Mouse (Mus musculus): ENCODE results near the gene Dnajb11. TPM values are rescaled to one million over a fixed set of nuclear protein-coding genes. Genes with fewer than 3 reads are reported as not detected.

Dnajb11 gene
- total RNA-seq, 2 experiments from 2014 or later, result 36.3 to 36.7 TPM

DNA sequence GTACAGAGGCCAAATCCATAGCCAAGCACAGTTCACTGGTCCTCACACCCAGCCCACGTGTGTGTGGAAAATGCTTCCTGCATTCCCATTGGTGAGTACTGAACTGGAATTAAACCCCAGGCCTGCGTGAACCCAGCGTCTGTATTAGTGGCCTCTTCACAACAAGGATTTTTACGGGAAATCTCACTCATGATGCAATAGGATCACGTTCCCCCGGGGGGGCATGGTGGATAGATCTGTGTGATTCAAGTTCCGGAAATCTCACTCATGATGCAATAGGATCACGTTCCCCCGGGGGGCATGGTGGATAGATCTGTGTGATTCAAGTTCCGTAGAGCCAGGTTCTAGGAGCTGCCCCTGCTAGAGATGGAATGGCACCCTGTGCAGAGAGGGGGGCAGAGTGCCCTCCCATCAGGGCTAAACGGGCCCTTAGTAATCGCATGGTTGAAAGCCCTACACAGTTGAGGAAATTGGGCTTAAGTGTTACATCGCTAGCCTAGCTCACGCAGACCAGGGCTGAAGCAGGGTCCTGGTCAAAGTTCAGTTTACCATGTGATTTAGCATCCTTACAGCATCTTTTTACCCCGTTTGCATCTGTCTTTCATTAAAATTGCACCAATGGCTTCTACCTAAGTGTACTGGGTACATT lies 61.1 kb downstream of the Dnajb11 start:
- intact Hi-C loops (cut with DNase I), result no loop called here
- no peak for DNase-seq

DNA sequence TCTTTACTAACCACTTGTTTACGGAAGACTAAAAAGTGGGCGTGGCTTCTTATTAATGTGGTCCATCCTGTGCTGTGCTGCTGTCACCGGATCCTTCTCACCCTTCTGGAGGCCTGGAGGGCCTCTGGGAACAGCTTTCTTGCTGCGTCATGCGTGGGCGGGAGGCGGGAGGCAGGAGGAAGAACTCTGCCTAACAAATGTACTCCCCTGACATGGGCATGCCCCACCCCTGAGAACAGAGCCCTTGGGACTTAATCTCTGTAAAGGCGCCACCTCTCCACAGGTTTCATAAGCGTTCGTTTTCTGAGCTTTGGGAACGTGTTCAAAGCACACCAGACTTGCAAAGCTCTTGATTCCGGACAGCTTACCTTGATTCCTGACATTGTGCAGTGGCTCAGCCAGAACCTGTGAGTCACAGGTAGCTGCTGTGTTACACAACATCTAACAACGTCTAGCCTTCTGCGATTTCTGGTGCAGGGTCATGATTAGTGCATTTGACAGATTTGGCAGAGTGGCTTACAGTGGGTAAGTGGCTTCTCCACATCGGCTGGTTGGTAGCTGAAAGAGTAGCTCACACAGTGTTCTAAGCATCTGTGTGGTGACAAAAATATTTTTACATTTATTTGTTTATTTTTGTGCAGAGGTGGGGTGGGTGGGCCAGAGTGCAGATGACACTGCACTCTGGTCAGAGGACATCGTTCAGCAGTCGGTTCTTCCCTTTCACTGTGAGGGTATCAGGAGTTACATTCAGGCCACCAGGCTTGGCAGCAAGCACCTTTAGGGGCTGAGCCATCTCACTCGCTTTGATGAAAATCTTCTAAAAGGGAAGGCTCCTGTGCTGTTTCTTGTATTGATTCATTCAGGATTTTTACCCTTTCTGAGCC lies 62.6 kb downstream of the Dnajb11 start:
- DNase-seq, result no peak

GRCm38 (mm10) chr16:22921761-22922160 lies 64.1 kb downstream of the Dnajb11 start:
- intact Hi-C loops (cut with DNase I), result no loop called here

More for the DNA sequence above, 62.6 kb downstream of the Dnajb11 start:
- intact Hi-C loops (cut with DNase I), result no loop called here

GRCm38 (mm10) chr16:22922433-22922832 lies 64.8 kb downstream of the Dnajb11 start:
- DNase-seq, result no peak

More at GRCm38 (mm10) chr16:22921761-22922160, 64.1 kb downstream of the Dnajb11 start:
- no peak for DNase-seq

More at GRCm38 (mm10) chr16:22922433-22922832, 64.8 kb downstream of the Dnajb11 start:
- intact Hi-C loops (cut with DNase I), result no loop called here

Other genes starting within 250 kb of the Dnajb11 start
- gene Dgkg, start 200.6 kb upstream of the Dnajb11 start, total RNA-seq (2021), result under 1 TPM; 0.54 TPM
- gene Crygs, start 46.3 kb upstream of the Dnajb11 start, total RNA-seq (2021), result not detected
- gene Tbccd1, start 176 bp upstream of the Dnajb11 start, total RNA-seq (2021), result 1 to 10 TPM; 4.5 to 6.4 TPM
- under 1 TPM in 1 of 2 experiments, not detected in 1; 0.97 TPM for gene Ahsg, start 33.4 kb downstream of the Dnajb11 start, total RNA-seq (2021)
- under 1 TPM in 1 of 2 experiments, not detected in 1; 0.18 TPM for gene Fetub, start 60.5 kb downstream of the Dnajb11 start, total RNA-seq (2021)
- not detected for gene Hrg, start 93.2 kb downstream of the Dnajb11 start, total RNA-seq (2021)
- gene Kng2, start 171.6 kb downstream of the Dnajb11 start, total RNA-seq (2021), result under 1 TPM in 1 of 2 experiments, not detected in 1; 0.54 TPM
- under 1 TPM in 1 of 2 experiments, not detected in 1; 0.43 TPM for gene Kng1, start 200.0 kb downstream of the Dnajb11 start, total RNA-seq (2021)
- 100 to 1,000 TPM; 380 to 417 TPM for gene Eif4a2, start 249.6 kb downstream of the Dnajb11 start, total RNA-seq (2021)

All from gastrocnemius, postnatal 36 days (tissue).